Mouse (Mus musculus) myocyte (in vitro differentiated cells): ENCODE results near the gene Nt5c2. TPM values are rescaled to one million over a fixed set of nuclear protein-coding genes. Genes with fewer than 3 reads are reported as not detected.

Source experiments
- H3K27me3 ChIP-seq: one replicate; pipeline ENCODE4 v1.6.1; 2011; ENCODE audit not compliant: control insufficient read depth, insufficient read depth, insufficient read length
- H3K36me3 ChIP-seq: one replicate; pipeline ENCODE4 v1.6.1; 2011; ENCODE audit not compliant: control insufficient read depth, insufficient read depth
- H3K4me2 ChIP-seq: one replicate; pipeline ENCODE4 v1.6.1; 2011; ENCODE audit warnings: low read depth, control low read depth
- H3K4me3 ChIP-seq: one replicate; pipeline ENCODE4 v1.5.1; 2011; ENCODE audit warnings: mild to moderate bottlenecking, control low read depth, moderate library complexity
- H3K79me2 ChIP-seq: one replicate; pipeline ENCODE4 v1.6.1; 2011; ENCODE audit not compliant: control insufficient read depth, insufficient read depth
- H3ac ChIP-seq: one replicate; pipeline ENCODE4 v1.6.1; 2011; ENCODE audit not compliant: control insufficient read depth, insufficient read length
- CEBPB ChIP-seq: IDR thresholded peaks from 2 replicates; pipeline ENCODE4 v1.6.1; 2011; ENCODE audit warnings: mild to moderate bottlenecking, moderate library complexity; ENCODE audit not compliant: poor library complexity, insufficient read depth, severe bottlenecking
- E2F4 ChIP-seq: IDR thresholded peaks from one replicate; pipeline ENCODE4 v1.6.1; 2011; ENCODE audit warnings: mild to moderate bottlenecking, control low read depth, moderate library complexity; ENCODE audit not compliant: insufficient read depth
- MAX ChIP-seq: IDR thresholded peaks from one replicate; pipeline ENCODE4 v1.6.1; 2011; ENCODE audit warnings: low read depth, mild to moderate bottlenecking, control low read depth
- MYOD1 ChIP-seq, 3 experiments: IDR thresholded peaks; one replicate each; pipeline ENCODE4 v1.6.1; 2011; ENCODE audit warnings: control low read depth in 2 of 3, low read depth in 2 of 3, mild to moderate bottlenecking in 2 of 3, moderate library complexity in 1 of 3; ENCODE audit not compliant: insufficient read length in 2 of 3, control insufficient read depth in 1 of 3
- MYOG ChIP-seq, 3 experiments: IDR thresholded peaks; one replicate each; pipeline ENCODE4 v1.6.1; 2011; ENCODE audit warnings: control low read depth in 2 of 3, low read depth in 2 of 3, mild to moderate bottlenecking in 2 of 3; ENCODE audit not compliant: insufficient read length in 2 of 3, control insufficient read depth in 1 of 3, insufficient read depth in 1 of 3
- POLR2A ChIP-seq: IDR thresholded peaks from one replicate; pipeline ENCODE4 v1.6.1; 2011; ENCODE audit warnings: low read depth, mild to moderate bottlenecking, control low read depth, moderate library complexity; ENCODE audit not compliant: insufficient read length
- POLR2AphosphoS2 ChIP-seq: IDR thresholded peaks from one replicate; pipeline ENCODE4 v1.6.1; 2011; ENCODE audit warnings: low read depth, control low read depth; ENCODE audit not compliant: insufficient read length
- REST ChIP-seq: IDR thresholded peaks from one replicate; pipeline ENCODE4 v1.6.1; 2011; ENCODE audit warnings: mild to moderate bottlenecking, control low read depth, moderate library complexity; ENCODE audit not compliant: insufficient read depth, insufficient read length
- SRF ChIP-seq: IDR thresholded peaks from one replicate; pipeline ENCODE4 v1.6.1; 2011; ENCODE audit warnings: low read depth; ENCODE audit not compliant: control insufficient read depth, insufficient read length
- TCF12 ChIP-seq: IDR thresholded peaks from one replicate; pipeline ENCODE4 v1.6.1; 2011; ENCODE audit warnings: mild to moderate bottlenecking, control low read depth; ENCODE audit not compliant: poor library complexity, insufficient read depth, severe bottlenecking
- TCF3 ChIP-seq: IDR thresholded peaks from one replicate; pipeline ENCODE4 v1.6.1; 2011; ENCODE audit warnings: low read depth, control low read depth; ENCODE audit not compliant: insufficient read length
- USF1 ChIP-seq: IDR thresholded peaks from one replicate; pipeline ENCODE4 v1.6.1; 2011; ENCODE audit warnings: low read depth, mild to moderate bottlenecking, control low read depth, moderate library complexity
- polyA plus RNA-seq: library from polyadenylated mRNA; unstranded; fragments of >200 nt; fragmentation: generic; extraction: Trizol; gene quantifications from one replicate; pipeline ENCODE4 v1.2.1, GENCODE M21; 2012; ENCODE audit warnings: missing spikeins

The Nt5c2 gene
- polyA plus RNA-seq, 1 experiment, result 19.5 TPM

DNA sequence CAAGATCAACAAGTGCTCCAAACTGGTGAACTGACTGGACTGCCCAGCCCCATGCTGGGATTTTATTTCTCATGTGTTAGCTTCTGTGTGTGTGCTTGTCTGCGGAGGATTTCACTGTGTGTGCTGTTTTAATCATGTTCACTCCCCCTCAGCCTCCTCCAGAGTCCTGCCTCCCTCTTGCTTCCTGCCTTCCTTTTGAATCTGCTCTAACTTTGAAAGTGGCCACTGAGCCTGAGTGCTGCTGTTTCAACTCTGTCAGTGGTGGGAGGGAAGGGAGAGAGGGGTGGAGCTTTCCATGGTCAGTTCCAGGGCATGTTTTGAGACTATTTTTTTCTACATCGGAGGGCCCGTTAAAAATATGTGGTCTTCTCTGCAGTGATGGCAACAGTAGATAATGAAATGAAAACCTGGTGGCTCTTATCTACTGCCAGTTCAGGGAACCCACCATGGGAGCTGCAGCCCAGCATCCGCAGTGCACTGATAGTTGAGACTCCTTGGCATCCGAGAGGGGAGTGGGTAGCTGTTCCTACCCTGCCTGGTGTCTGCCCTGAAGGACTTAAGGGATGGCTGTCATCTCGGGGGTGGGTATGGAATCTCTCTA is 150.1 kb downstream of the Nt5c2 start:
- no peak overlapping the region for H3ac ChIP-seq
- H3K4me3 ChIP-seq, result no peak overlapping the region
- no peaks in the 10 kb centered on the region for H3K36me3 ChIP-seq
- H3K79me2 ChIP-seq, result no peaks in the 10 kb centered on the region
- TF ChIP-seq MAX (no peak), CEBPB (no peak), POLR2AphosphoS2 (no peak), MYOG (IDR thresholded peaks at IDR 0.05; ENCODE audit: control insufficient read depth in 1 of 3, insufficient read depth in 1 of 3, insufficient read length in 2 of 3, low read depth in 2 of 3) (no peak), USF1 (no peak), TCF3 (no peak), REST (no peak), TCF12 (no peak), MYOD1 (IDR thresholded peaks at IDR 0.05; ENCODE audit: control insufficient read depth in 1 of 3, insufficient read length in 2 of 3, low read depth in 2 of 3) (no peak), POLR2A (no peak), SRF (no peak), E2F4 (no peak)
- no peak overlapping the region for H3K4me2 ChIP-seq
- no peaks in the 10 kb centered on the region for H3K27me3 ChIP-seq

DNA sequence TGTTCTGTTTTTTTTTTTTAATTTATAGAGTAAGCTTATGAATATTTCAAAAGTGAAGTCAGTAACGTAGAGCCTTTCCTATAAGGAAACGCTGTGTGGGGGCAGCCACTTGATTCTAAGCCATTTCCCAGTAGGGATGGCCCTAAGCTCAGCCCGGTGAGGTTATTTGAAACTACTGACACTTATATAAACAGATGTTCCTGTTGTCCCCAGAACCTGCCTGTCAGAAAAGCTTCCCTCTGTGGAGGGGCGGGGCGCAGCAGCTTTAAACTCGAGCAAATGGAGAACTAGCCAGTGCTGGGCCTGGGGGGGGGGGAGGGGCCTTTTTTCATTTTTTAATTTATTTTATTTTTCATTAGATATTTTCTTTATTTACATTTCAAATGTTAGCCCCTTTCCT is 150.9 kb downstream of the Nt5c2 start:
- Histone ChIP-seq H3K4me3 (no peak overlapping the region), H3K36me3 (no peaks in the 10 kb centered on the region), H3K27me3 (no peaks in the 10 kb centered on the region), H3K4me2 (peak overlapping the region; percentile 44), H3K79me2 (no peaks in the 10 kb centered on the region), H3ac (no peak overlapping the region)
- TF ChIP-seq MYOG (IDR thresholded peaks at IDR 0.05; ENCODE audit: control insufficient read depth in 1 of 3, insufficient read depth in 1 of 3, insufficient read length in 2 of 3, low read depth in 2 of 3) (no peak), MYOD1 (IDR thresholded peaks at IDR 0.05; ENCODE audit: control insufficient read depth in 1 of 3, insufficient read length in 2 of 3, low read depth in 2 of 3) (no peak), POLR2A (no peak), SRF (no peak), CEBPB (no peak), TCF3 (no peak), MAX (no peak), POLR2AphosphoS2 (no peak), TCF12 (no peak), E2F4 (no peak), USF1 (no peak), REST (no peak)

DNA sequence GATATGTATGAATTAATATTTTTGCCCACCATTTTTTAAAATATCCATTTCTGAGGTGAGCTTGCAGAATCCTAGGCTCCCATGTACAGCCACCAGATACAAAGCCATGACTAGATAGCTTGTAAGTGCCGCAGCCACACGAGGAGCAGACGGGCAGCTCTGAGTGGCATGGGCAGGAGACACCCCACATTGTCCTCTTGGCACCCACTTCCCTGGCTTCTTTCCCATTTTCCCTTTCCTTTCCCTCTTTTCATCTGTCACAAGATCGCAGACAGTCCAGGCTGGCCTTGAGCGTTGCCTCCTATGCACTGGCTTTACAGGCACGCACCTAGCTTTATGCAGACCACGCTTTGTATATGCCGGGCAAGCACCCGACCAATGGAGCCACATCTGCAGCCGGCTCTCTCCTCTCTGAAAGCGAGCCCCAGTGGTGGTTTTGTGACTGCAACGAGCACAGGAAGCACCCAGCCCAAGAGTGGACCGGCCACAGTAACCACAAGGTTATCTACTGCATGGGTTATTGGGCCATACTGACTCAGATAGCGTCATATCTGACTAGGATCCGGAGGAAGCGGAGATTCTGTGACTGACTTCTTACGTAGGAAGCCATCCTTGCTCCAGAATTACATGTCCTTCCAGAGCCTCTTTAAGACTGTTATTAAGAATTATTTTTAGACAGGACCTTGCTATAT is 151.6 kb downstream of the Nt5c2 start:
- Histone ChIP-seq H3K79me2 (no peaks in the 10 kb centered on the region), H3K4me2 (peak overlapping the region; percentile 44), H3K4me3 (no peak overlapping the region), H3ac (no peak overlapping the region), H3K36me3 (no peaks in the 10 kb centered on the region), H3K27me3 (no peaks in the 10 kb centered on the region)
- TF ChIP-seq POLR2AphosphoS2 (no peak), CEBPB (no peak), TCF12 (no peak), MYOD1 (IDR thresholded peaks at IDR 0.05; ENCODE audit: control insufficient read depth in 1 of 3, insufficient read length in 2 of 3, low read depth in 2 of 3) (no peak), REST (no peak), POLR2A (no peak), SRF (no peak), E2F4 (no peak), MAX (no peak), TCF3 (no peak), USF1 (no peak), MYOG (IDR thresholded peaks at IDR 0.05; ENCODE audit: control insufficient read depth in 1 of 3, insufficient read depth in 1 of 3, insufficient read length in 2 of 3, low read depth in 2 of 3) (no peak)

DNA sequence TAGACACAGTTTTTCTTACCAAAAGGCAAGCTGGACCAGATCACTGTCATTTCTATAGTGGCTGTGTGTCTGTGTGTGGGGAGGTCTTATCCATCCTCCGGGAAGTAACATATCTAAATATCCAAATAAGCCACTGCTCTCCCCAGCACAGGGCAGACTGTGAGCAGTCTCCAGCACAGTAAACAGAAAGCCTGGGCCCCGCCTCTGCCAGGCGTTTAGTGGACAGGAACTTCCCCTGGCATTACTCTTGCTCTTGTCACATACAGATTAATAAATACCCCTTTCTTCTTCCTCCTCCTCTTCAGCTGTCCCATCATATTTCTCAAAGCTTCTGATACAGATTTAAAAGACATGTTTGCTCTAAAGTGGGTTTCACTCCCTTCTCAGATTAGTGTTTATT is 152.4 kb downstream of the Nt5c2 start:
- H3K79me2 ChIP-seq, result no peaks in the 10 kb centered on the region
- no peak overlapping the region for H3K4me2 ChIP-seq
- H3K36me3 ChIP-seq, result no peaks in the 10 kb centered on the region
- no peaks in the 10 kb centered on the region for H3K27me3 ChIP-seq
- H3ac ChIP-seq, result no peak overlapping the region
- TF ChIP-seq MAX, result no peak
- no peak for TF ChIP-seq MYOG (IDR thresholded peaks at IDR 0.05; ENCODE audit: control insufficient read depth in 1 of 3, insufficient read depth in 1 of 3, insufficient read length in 2 of 3, low read depth in 2 of 3)
- no peak for TF ChIP-seq REST
- TF ChIP-seq CEBPB, result no peak
- TF ChIP-seq POLR2AphosphoS2, result no peak
- TF ChIP-seq TCF3, result no peak
- TF ChIP-seq TCF12, result no peak
- TF ChIP-seq E2F4, result no peak
- no peak for TF ChIP-seq MYOD1 (IDR thresholded peaks at IDR 0.05; ENCODE audit: control insufficient read depth in 1 of 3, insufficient read length in 2 of 3, low read depth in 2 of 3)
- no peak for TF ChIP-seq SRF
- TF ChIP-seq USF1, result no peak
- TF ChIP-seq POLR2A, result no peak
- H3K4me3 ChIP-seq, result no peak overlapping the region
